Mouse (Mus musculus) liver, embryonic 14.5 days (tissue): ENCODE data around the gene Ugdh.

Source experiments
- CTCF ChIP-seq: IDR thresholded peaks from 2 replicates; pipeline ENCODE4 v1.5.1; 2016; ENCODE audit warnings: antibody characterized with exemption, low read depth, control low read depth
- EP300 ChIP-seq: IDR thresholded peaks from 2 replicates; pipeline ENCODE4 v1.6.1; 2016; ENCODE audit warnings: antibody characterized with exemption, low read depth

GRCm38 (mm10) chr5:65482996-65483395 is 47.2 kb upstream of the Ugdh start:
- TF ChIP-seq CTCF: no peak
- TF ChIP-seq EP300: no peak
